Mouse (Mus musculus): ENCODE measurements around the gene Vps41.

DNA sequence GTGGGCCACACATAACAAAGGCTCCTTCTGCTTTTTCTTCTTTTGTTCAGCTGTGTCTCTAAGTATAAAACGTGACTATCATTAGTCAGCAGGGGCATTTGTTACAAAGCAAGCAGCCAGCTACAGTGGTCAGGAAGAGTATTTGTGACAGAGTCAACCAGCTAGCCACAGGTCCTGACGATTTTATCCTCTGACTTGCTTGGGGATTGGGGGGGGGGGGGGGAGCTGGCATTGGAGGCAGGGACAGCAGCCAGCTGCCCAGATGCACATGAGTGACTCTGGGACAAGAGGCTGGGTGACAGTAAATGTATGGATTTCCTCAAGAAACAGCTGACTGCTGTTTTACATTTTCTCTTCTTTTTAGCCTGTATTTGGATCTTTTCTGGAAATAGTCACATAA, 50.8 kb downstream of the Vps41 start:
- TF ChIP-seq CTCF (IDR thresholded peaks at IDR 0.05; ENCODE audit: low read depth): no peak
- no peak for TF ChIP-seq EP300 (IDR thresholded peaks at IDR 0.05; ENCODE audit: low read depth)

All from liver, embryonic 14.5 days (tissue).